Mouse (Mus musculus): ENCODE data around the gene Disp2. TPM values are rescaled to one million over a fixed set of nuclear protein-coding genes. Genes with fewer than 3 reads are reported as not detected.

Gene Disp2
- polyA plus RNA-seq, 1 experiment from 2014 or later = 0.59 TPM

- H3K9me3 ChIP-seq (ENCODE audit: low read depth, low read length) = no peaks in the 10 kb centered on the region
- 84% methylated on average over 11 of the region's 11 CpGs for WGBS
- no peaks in the 10 kb centered on the region for H3K36me3 ChIP-seq (ENCODE audit: insufficient read depth)
- no peak for ATAC-seq (ENCODE audit: insufficient read depth)
- peaks cover 30% of the 10 kb centered on the region for H3K4me1 ChIP-seq (ENCODE audit: insufficient read depth)
- no peaks in the 10 kb centered on the region; the same call in 1 of the 2 replicates for H3K27me3 ChIP-seq (ENCODE audit: insufficient read depth, low read length)
- no peak overlapping the region for H3K4me2 ChIP-seq
- TF ChIP-seq CTCF (IDR thresholded peaks at IDR 0.05; ENCODE audit: low read depth) = no peak
- no peak for DNase-seq
- no peak overlapping the region for H3K27ac ChIP-seq (ENCODE audit: low read depth)
- H3K9ac ChIP-seq = no peak overlapping the region
- no peak overlapping the region for H3K4me3 ChIP-seq (ENCODE audit: low read depth, low read length)
These were observed 19.1 kb upstream of the Disp2 start for GRCm38 (mm10) chr2:118760311-118761025.

GRCm38 (mm10) chr2:118761358-118761757 lies 18.2 kb upstream of the Disp2 start:
- no peak for ATAC-seq (ENCODE audit: insufficient read depth)
- WGBS = 78% methylated on average over 12 of the region's 12 CpGs
- peak; percentile 31 for DNase-seq
- TF ChIP-seq CTCF (IDR thresholded peaks at IDR 0.05; ENCODE audit: low read depth) = peak; percentile 54
- peak overlapping the region; percentile 47 for H3K9ac ChIP-seq
- H3K27ac ChIP-seq (ENCODE audit: low read depth) = peak overlapping the region; percentile 96
- no peaks in the 10 kb centered on the region for H3K36me3 ChIP-seq (ENCODE audit: insufficient read depth)
- H3K4me3 ChIP-seq (ENCODE audit: low read depth, low read length) = peak overlapping the region; percentile 24; the same call in 1 of the 2 replicates
- H3K9me3 ChIP-seq (ENCODE audit: low read depth, low read length) = no peaks in the 10 kb centered on the region
- H3K4me2 ChIP-seq = peak overlapping the region; percentile 61
- peaks cover 30% of the 10 kb centered on the region for H3K4me1 ChIP-seq (ENCODE audit: insufficient read depth)
- no peaks in the 10 kb centered on the region; the same call in 1 of the 2 replicates for H3K27me3 ChIP-seq (ENCODE audit: insufficient read depth, low read length)

GRCm38 (mm10) chr2:118761906-118762783 lies 17.4 kb upstream of the Disp2 start, which contains the start of gene Ccdc9b:
Gene Ccdc9b, minus strand, starts transcription at chr2:118762661.
- no peaks in the 10 kb centered on the region for H3K36me3 ChIP-seq (ENCODE audit: insufficient read depth)
- peak within 1 kb of the TSS; percentile 61 for H3K4me2 ChIP-seq
- H3K27ac ChIP-seq (ENCODE audit: low read depth) = peak within 1 kb of the TSS; percentile 96
- H3K9me3 ChIP-seq (ENCODE audit: low read depth, low read length) = no peaks in the 10 kb centered on the region
- peak within 1 kb of the TSS; percentile 47 for H3K9ac ChIP-seq
- H3K27me3 ChIP-seq (ENCODE audit: insufficient read depth, low read length) = no peaks in the 10 kb centered on the region; the same call in 1 of the 2 replicates
- peak within 1 kb of the TSS; percentile 24 for H3K4me3 ChIP-seq (ENCODE audit: low read depth, low read length)
- ATAC-seq (ENCODE audit: insufficient read depth) = peak; percentile 88
- TF ChIP-seq CTCF (IDR thresholded peaks at IDR 0.05; ENCODE audit: low read depth) = no peak
- peaks cover 30% of the 10 kb centered on the region for H3K4me1 ChIP-seq (ENCODE audit: insufficient read depth)
- peak; percentile 95 for DNase-seq
- 9% methylated on average over 29 of the region's 29 CpGs for WGBS

GRCm38 (mm10) chr2:118762784-118763148 lies 16.8 kb upstream of the Disp2 start:
- Histone ChIP-seq H3K9ac (no peak overlapping the region), H3K36me3 (ENCODE audit: insufficient read depth) (no peaks in the 10 kb centered on the region), H3K4me3 (ENCODE audit: low read depth, low read length) (peak overlapping the region; percentile 24), H3K4me2 (peak overlapping the region; percentile 61), H3K27me3 (ENCODE audit: insufficient read depth, low read length) (no peaks in the 10 kb centered on the region; the same call in 1 of the 2 replicates), H3K9me3 (ENCODE audit: low read depth, low read length) (no peaks in the 10 kb centered on the region), H3K4me1 (ENCODE audit: insufficient read depth) (peaks cover 30% of the 10 kb centered on the region), H3K27ac (ENCODE audit: low read depth) (peak overlapping the region; percentile 96)
- no peak for DNase-seq
- peak; percentile 41; the same call in 1 of the 2 replicates for ATAC-seq (ENCODE audit: insufficient read depth)
- WGBS = 10% methylated on average over 10 of the region's 10 CpGs
- no peak for TF ChIP-seq CTCF (IDR thresholded peaks at IDR 0.05; ENCODE audit: low read depth)

DNA sequence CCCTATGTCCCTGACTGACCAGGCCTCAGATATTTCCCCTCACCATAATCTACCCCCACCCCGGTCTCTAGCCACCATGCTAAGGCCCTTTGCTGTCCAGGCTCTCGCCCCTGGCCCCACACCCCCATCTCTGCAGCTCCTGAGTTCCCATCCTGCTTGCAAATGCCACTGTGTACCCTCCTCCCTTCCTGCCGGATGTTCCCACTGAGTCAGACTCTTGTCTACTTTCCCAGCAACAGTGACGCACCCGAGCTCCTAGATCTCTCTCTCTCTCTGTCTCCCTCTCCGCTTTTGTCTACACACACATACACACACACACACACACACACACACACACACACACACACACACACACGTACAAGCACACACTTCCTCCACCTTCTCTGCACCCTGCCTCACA lies 16.1 kb upstream of the Disp2 start:
- H3K9ac ChIP-seq = no peak overlapping the region
- H3K4me2 ChIP-seq = no peak overlapping the region
- ATAC-seq (ENCODE audit: insufficient read depth) (no peak), DNase-seq (peak; percentile 37)
- H3K9me3 ChIP-seq (ENCODE audit: low read depth, low read length) = no peaks in the 10 kb centered on the region
- WGBS = 55% methylated on average over 6 of the region's 7 CpGs
- H3K27ac ChIP-seq (ENCODE audit: low read depth) = peak overlapping the region; percentile 96
- peaks cover 30% of the 10 kb centered on the region for H3K4me1 ChIP-seq (ENCODE audit: insufficient read depth)
- H3K36me3 ChIP-seq (ENCODE audit: insufficient read depth) = no peaks in the 10 kb centered on the region
- TF ChIP-seq CTCF (IDR thresholded peaks at IDR 0.05; ENCODE audit: low read depth) = no peak
- H3K4me3 ChIP-seq (ENCODE audit: low read depth, low read length) = no peak overlapping the region
- H3K27me3 ChIP-seq (ENCODE audit: insufficient read depth, low read length) = no peaks in the 10 kb centered on the region; the same call in 1 of the 2 replicates

GRCm38 (mm10) chr2:118764094-118764831 lies 15.3 kb upstream of the Disp2 start:
- peak; percentile 68 for TF ChIP-seq CTCF (IDR thresholded peaks at IDR 0.05; ENCODE audit: low read depth)
- Histone ChIP-seq H3K4me2 (no peak overlapping the region), H3K27me3 (ENCODE audit: insufficient read depth, low read length) (no peaks in the 10 kb centered on the region; the same call in 1 of the 2 replicates), H3K9me3 (ENCODE audit: low read depth, low read length) (no peaks in the 10 kb centered on the region), H3K9ac (no peak overlapping the region), H3K4me3 (ENCODE audit: low read depth, low read length) (no peak overlapping the region), H3K36me3 (ENCODE audit: insufficient read depth) (no peaks in the 10 kb centered on the region), H3K4me1 (ENCODE audit: insufficient read depth) (peaks cover 30% of the 10 kb centered on the region), H3K27ac (ENCODE audit: low read depth) (peak overlapping the region; percentile 63; the same call in 1 of the 2 replicates)
- no peak for ATAC-seq (ENCODE audit: insufficient read depth)
- DNase-seq = peak; percentile 71
- WGBS = 19% methylated on average over 11 of the region's 11 CpGs
